Mouse (Mus musculus) E14TG2a.4 (cell line): ENCODE data around the gene Cadm1.

ENCODE experiments used
- H3K27me3 ChIP-seq: 2 replicates; pipeline ENCODE4 v1.6.1; 2014; ENCODE audit warnings: low read length, control low read depth; ENCODE audit not compliant: insufficient read depth
- H3K36me3 ChIP-seq: 2 replicates; pipeline ENCODE4 v1.6.1; 2014; ENCODE audit warnings: low read length, control low read depth; ENCODE audit not compliant: insufficient read depth
- H3K4me1 ChIP-seq: replicated peaks from 2 replicates; pipeline ENCODE4 v1.6.1; 2014; ENCODE audit warnings: low read depth, low read length, control low read depth
- H3K4me3 ChIP-seq: replicated peaks from 2 replicates; pipeline ENCODE4 v1.5.1; 2014; ENCODE audit warnings: mild to moderate bottlenecking, low read length
- H3K9me3 ChIP-seq: 2 replicates; pipeline ENCODE4 v1.6.1; 2014; ENCODE audit warnings: low read length, control low read depth
- CTCF ChIP-seq: conservative IDR thresholded peaks from 2 replicates; pipeline ENCODE4 v1.5.1; 2014; ENCODE audit warnings: low read length
- NANOG ChIP-seq: IDR thresholded peaks from 2 replicates; pipeline ENCODE4 v1.6.1; 2014; ENCODE audit warnings: borderline replicate concordance, low read length, mixed read lengths
- POU5F1 ChIP-seq: IDR thresholded peaks from 2 replicates; pipeline ENCODE4 v1.6.1; 2014; ENCODE audit warnings: low read length, borderline replicate concordance

Cadm1 gene

DNA sequence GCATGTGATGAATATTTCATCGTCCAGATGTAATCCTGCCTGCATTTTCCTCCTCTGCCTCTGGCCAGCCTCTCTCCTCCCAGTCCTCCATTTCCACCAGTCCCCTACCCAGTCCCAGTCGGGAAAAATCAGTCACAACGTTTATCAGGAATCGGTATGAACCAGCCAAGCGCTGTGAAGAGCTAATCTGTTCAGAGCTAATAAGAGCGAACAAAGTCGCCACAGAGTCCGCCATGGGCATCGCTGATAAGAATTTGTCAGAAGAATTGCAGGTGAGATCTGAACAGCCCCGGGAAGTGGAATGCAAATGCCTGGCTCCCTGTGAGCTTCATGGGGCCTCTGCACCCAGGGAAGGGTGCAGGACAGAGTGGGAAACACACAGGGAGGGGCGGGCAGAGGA is 352.4 kb downstream of the Cadm1 start:
- Histone ChIP-seq H3K4me3 (0 out of 2 replicates have a peak overlapping the region, but pooled peaks have one; percentile 17), H3K27me3 (peaks cover 34% of the 10 kb centered on the region), H3K9me3 (no peaks in the 10 kb centered on the region), H3K36me3 (no peaks in the 10 kb centered on the region), H3K4me1 (peaks cover 10% of the 10 kb centered on the region)
- TF ChIP-seq POU5F1 (no peak), NANOG (no peak), CTCF (no peak)

- H3K4me1 ChIP-seq: peaks cover 7% of the 10 kb centered on the region
- 0 out of 2 replicates have a peak, but pooled peaks cover 4% of the 10 kb centered on the region for H3K9me3 ChIP-seq
- TF ChIP-seq NANOG (no peak), CTCF (peak; percentile 18; the same call in 1 of the 2 replicates), POU5F1 (no peak)
- H3K27me3 ChIP-seq: peaks cover 14% of the 10 kb centered on the region
- no peak overlapping the region; the same call in 1 of the 2 replicates for H3K4me3 ChIP-seq
- no peaks in the 10 kb centered on the region for H3K36me3 ChIP-seq
Measured at GRCm38 (mm10) chr9:47891721-47892120, 361.7 kb downstream of the Cadm1 start.

GRCm38 (mm10) chr9:47892995-47893394 is 363.0 kb downstream of the Cadm1 start:
- H3K27me3 ChIP-seq: peaks cover 21% of the 10 kb centered on the region
- H3K4me1 ChIP-seq: peaks cover 7% of the 10 kb centered on the region
- H3K4me3 ChIP-seq: no peak overlapping the region
- no peak for TF ChIP-seq NANOG
- TF ChIP-seq POU5F1: no peak
- TF ChIP-seq CTCF: no peak
- H3K9me3 ChIP-seq: 0 out of 2 replicates have a peak, but pooled peaks cover 4% of the 10 kb centered on the region
- H3K36me3 ChIP-seq: no peaks in the 10 kb centered on the region

- Histone ChIP-seq H3K4me3 (no peak overlapping the region), H3K36me3 (no peaks in the 10 kb centered on the region), H3K9me3 (0 out of 2 replicates have a peak, but pooled peaks cover 4% of the 10 kb centered on the region), H3K4me1 (peaks cover 7% of the 10 kb centered on the region), H3K27me3 (peaks cover 28% of the 10 kb centered on the region)
- TF ChIP-seq NANOG: no peak
- no peak for TF ChIP-seq POU5F1
- TF ChIP-seq CTCF: no peak
Measured at GRCm38 (mm10) chr9:47894096-47894495, 364.1 kb downstream of the Cadm1 start.

GRCm38 (mm10) chr9:47894661-47895060 is 364.7 kb downstream of the Cadm1 start:
- no peak overlapping the region for H3K4me3 ChIP-seq
- H3K9me3 ChIP-seq: 0 out of 2 replicates have a peak, but pooled peaks cover 4% of the 10 kb centered on the region
- no peak for TF ChIP-seq NANOG
- TF ChIP-seq POU5F1: no peak
- no peak for TF ChIP-seq CTCF
- peaks cover 7% of the 10 kb centered on the region for H3K4me1 ChIP-seq
- no peaks in the 10 kb centered on the region for H3K36me3 ChIP-seq
- H3K27me3 ChIP-seq: peaks cover 29% of the 10 kb centered on the region

- 0 out of 2 replicates have a peak, but pooled peaks cover 4% of the 10 kb centered on the region for H3K9me3 ChIP-seq
- H3K4me1 ChIP-seq: peaks cover 7% of the 10 kb centered on the region
- TF ChIP-seq NANOG (no peak), POU5F1 (no peak), CTCF (no peak)
- H3K4me3 ChIP-seq: no peak overlapping the region
- H3K27me3 ChIP-seq: peaks cover 31% of the 10 kb centered on the region
- H3K36me3 ChIP-seq: no peaks in the 10 kb centered on the region
Measured at GRCm38 (mm10) chr9:47895121-47895520, 365.1 kb downstream of the Cadm1 start.

DNA sequence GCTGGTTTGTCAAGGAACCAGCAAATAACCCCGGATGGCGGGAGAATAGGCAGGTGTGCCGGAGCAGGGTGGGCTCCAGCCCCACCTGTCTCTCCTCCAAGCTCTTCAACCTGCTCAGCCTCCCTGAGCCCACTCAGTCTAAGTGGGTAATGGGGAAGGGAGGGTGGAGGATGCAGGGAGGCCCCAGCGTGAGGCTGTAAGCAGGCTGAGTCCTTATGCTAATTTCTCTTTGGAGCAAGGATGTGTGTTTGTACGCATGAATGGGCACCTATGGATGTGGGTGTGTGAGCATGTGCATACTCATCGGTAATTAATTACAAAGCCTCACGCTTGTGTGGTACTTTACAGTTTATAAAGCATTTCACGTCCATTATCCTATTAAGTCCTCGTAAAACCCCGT is 370.8 kb downstream of the Cadm1 start:
- Histone ChIP-seq H3K9me3 (no peaks in the 10 kb centered on the region), H3K36me3 (no peaks in the 10 kb centered on the region), H3K4me3 (no peak overlapping the region), H3K27me3 (peaks cover 51% of the 10 kb centered on the region), H3K4me1 (peaks cover 15% of the 10 kb centered on the region)
- TF ChIP-seq POU5F1 (no peak), NANOG (no peak), CTCF (no peak)

DNA sequence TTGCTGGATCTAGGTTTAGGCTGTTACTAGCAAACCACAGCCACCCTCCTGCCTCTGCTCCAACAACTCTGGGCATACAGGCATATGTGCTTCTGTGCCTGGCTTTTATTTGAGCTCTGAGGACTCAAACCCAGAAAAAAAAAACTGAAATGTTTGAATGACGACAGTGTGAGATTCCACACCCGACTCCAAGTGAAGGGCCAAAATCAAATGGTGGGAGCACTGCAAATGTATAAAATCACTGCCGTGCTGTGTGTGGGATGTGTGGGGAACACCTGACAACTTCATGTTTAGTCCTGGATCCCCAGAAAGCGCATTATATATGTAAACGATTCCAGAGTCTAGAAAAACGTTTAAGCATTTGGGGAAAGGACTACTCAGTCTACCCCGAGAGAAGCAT is 373.7 kb downstream of the Cadm1 start:
- no peaks in the 10 kb centered on the region for H3K9me3 ChIP-seq
- peaks cover 15% of the 10 kb centered on the region for H3K4me1 ChIP-seq
- no peak overlapping the region for H3K4me3 ChIP-seq
- H3K36me3 ChIP-seq: no peaks in the 10 kb centered on the region
- H3K27me3 ChIP-seq: peaks cover 44% of the 10 kb centered on the region
- TF ChIP-seq CTCF (no peak), NANOG (no peak), POU5F1 (no peak)

- H3K27me3 ChIP-seq: peaks cover 49% of the 10 kb centered on the region
- no peak for TF ChIP-seq CTCF
- peak; percentile 97 for TF ChIP-seq NANOG
Measured at GRCm38 (mm10) chr9:47904339-47904922, 374.5 kb downstream of the Cadm1 start.

More at GRCm38 (mm10) chr9:47904339-47904922, 374.5 kb downstream of the Cadm1 start:
- Histone ChIP-seq H3K4me3 (no peak overlapping the region), H3K9me3 (no peaks in the 10 kb centered on the region), H3K36me3 (no peaks in the 10 kb centered on the region), H3K4me1 (peaks cover 15% of the 10 kb centered on the region)
